Mouse (Mus musculus) embryonic facial prominence, embryonic 15.5 days (tissue): ENCODE measurements around the gene Hivep2. TPM values are rescaled to one million over a fixed set of nuclear protein-coding genes. Genes with fewer than 3 reads are reported as not detected.

Experiments used
- ATAC-seq: fragments of 200-750 bp; cut with Nextera tagmentation; 2 replicates; pipeline ENCODE4 v1.8.0; 2017; ENCODE audit warnings: low read depth, moderate TSS enrichment; ENCODE audit not compliant: insufficient number of reproducible peaks, low FRiP score, low TSS enrichment
- H3K27ac ChIP-seq: fragments of 300-500 bp; sonication (generic); replicated peaks from 2 replicates; pipeline ENCODE4 v1.5.1; 2015; ENCODE audit warnings: mild to moderate bottlenecking, inconsistent platforms
- H3K27me3 ChIP-seq: fragments of 300-500 bp; sonication (generic); 2 replicates; pipeline ENCODE4 v1.6.1; 2015; ENCODE audit warnings: inconsistent platforms
- H3K36me3 ChIP-seq: fragments of 300-500 bp; sonication (generic); 2 replicates; pipeline ENCODE4 v1.6.1; 2015; ENCODE audit warnings: mild to moderate bottlenecking, inconsistent platforms
- H3K4me1 ChIP-seq: fragments of 300-500 bp; sonication (generic); 2 replicates; pipeline ENCODE4 v1.6.1; 2015; ENCODE audit warnings: inconsistent platforms
- H3K4me2 ChIP-seq: fragments of 300-500 bp; sonication (generic); replicated peaks from 2 replicates; pipeline ENCODE4 v1.6.1; 2015; ENCODE audit warnings: mild to moderate bottlenecking, inconsistent platforms
- H3K4me3 ChIP-seq: fragments of 300-500 bp; sonication (generic); replicated peaks from 2 replicates; pipeline ENCODE4 v1.5.1; 2015; ENCODE audit warnings: mild to moderate bottlenecking, inconsistent platforms
- H3K9ac ChIP-seq: fragments of 300-500 bp; sonication (generic); 2 replicates; pipeline ENCODE4 v1.6.1; 2015; ENCODE audit warnings: inconsistent platforms
- H3K9me3 ChIP-seq: fragments of 300-500 bp; sonication (generic); replicated peaks from 2 replicates; pipeline ENCODE4 v1.6.1; 2016; ENCODE audit warnings: inconsistent platforms
- WGBS: fragments of 180-500 bp; shearing (Covaris S2); methylation state at CpG from one replicate; pipeline ENCODE4 v1.1.7; 2015; 5-methylcytosine and 5-hydroxymethylcytosine counted together
- polyA plus RNA-seq: library from polyadenylated mRNA; unstranded; fragments of >200 nt; fragmentation: Nextera tagmentation; extraction: Ambion mirVana; gene quantifications from 2 replicates; pipeline ENCODE4 v1.2.1, GENCODE M21; 2015

Gene Hivep2
- polyA plus RNA-seq, result 10.0 and 11.7 TPM in 2 replicates

DNA sequence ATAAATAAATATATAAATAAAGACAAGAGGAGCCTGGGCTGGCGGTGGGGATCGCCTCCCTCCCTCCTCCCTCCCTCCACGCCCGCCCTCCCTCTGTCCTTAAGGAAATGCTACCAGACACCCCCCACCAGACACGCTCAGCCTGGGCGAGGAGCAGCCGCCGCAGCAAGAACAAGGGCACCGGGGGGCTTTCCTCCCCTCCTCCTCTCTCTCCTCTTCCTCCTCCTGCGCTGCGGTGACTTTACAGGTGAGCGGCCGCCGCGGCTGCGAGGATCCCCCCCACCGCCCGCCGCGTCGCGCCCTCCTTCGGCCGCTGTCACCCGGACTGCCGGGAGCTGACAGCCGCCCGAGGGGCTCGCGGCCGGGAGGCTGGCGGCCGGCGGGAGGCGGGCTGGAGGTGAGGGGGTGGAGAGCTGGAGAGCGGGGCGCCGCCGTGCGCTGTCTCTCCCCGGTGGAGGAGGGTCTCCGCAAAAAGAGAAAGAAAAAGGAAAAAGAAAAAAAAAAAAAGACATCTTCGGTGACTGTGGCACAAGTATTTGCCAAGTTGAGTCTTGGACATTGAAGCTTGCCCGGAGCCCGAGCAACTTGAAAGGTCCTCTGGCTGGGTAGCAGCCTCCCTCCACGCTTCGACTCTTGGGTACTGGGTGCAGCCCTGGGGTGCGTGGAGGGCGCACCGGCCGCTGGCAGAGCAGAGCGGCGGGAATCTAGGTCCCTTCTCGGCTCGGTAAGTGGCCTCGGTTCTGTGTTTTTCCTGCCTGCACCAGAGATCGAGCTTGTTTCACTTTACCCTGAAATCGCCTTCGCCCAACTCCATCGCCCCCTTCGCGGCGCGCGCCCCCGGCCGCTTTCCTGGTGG lies at the start of gene Hivep2:
Hivep2 (plus strand) TSS at position 102 of the 856 bp plus-strand sequence.
- WGBS, result under 1% methylated on average over 62 of the region's 67 CpGs
- Histone ChIP-seq H3K27ac (peak within 1 kb of the TSS; percentile 99), H3K36me3 (no peaks in the 10 kb centered on the region), H3K4me3 (peak within 1 kb of the TSS; percentile 90), H3K9me3 (no peaks in the 10 kb centered on the region), H3K9ac (peak within 1 kb of the TSS; percentile 92), H3K4me1 (0 out of 2 replicates have a peak, but pooled peaks cover 6% of the 10 kb centered on the region), H3K27me3 (no peaks in the 10 kb centered on the region), H3K4me2 (peak within 1 kb of the TSS; percentile 97)
- peak; percentile 64 for ATAC-seq

DNA sequence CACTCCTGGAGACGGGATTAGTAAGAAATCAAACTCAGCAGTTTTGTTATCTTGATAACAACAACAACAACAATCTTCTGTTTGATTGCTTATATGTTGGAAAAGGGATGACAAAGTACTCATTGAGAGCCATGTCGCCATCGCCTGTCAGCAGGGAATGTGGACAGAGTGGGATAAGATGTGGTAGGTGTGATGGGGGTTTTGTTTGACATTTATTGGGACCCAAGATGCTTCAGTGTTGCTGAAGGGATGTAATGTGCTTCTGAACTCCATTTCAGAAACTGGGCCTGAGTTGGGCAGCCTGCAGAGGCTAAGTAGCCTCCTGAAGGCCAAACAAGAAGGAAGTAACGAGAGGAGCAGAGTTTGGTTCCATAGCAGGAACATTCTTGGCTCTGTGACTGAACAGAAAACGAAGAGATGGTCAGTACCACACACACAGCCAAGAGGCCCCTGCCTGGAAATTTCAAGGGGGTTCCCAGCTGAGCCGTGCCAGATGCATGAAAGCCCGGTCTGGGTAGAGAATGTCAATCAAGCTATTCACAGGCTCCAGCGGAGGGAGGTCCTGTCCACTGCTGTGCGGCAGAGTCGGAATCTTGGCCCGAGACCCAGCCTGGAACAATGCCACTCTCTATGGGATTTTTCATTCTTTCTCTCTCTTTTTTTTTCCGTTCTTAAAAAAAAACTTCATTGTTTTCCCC lies 49.1 kb upstream of the Hivep2 start:
- ATAC-seq, result peak; percentile 75
- WGBS, result 32% methylated on average over 12 of the region's 12 CpGs

DNA sequence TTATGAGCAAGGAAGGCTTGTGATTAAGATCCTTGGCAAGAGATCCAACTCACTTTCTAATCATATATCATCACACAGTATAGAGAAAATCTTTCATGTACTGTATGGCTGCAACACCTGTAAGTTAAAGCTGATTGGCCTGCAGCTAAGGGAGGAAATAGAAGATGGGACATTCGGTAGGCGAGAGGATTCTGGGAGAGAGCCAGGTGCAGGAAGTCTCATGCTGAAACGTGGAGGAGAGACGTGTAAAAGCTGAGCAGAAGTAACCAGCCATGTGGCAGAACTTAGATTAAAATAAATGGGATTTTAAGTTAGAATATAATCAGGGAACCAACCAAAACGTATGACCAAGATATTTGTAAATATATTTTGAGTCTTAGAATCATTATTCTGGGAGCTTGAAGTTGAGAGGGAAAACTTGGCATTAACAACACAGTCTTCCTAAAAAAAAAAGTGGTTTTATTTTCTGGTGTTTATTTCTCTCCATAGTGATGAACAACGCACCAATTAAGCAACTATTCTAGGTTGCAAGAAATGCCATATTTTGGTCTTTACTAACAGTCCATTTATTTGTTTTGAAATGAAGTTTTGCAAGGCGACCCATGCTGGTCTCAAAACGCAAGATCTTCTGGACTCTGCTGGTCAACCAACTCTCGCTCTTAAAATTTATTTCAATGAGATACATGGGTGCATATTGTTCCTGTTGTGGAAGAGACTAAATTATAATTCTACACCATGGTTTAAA lies 44.1 kb upstream of the Hivep2 start:
- peaks cover 2% of the 10 kb centered on the region for H3K4me1 ChIP-seq

More for the DNA sequence above, 49.1 kb upstream of the Hivep2 start:
- H3K9me3 ChIP-seq, result no peaks in the 10 kb centered on the region
- H3K4me1 ChIP-seq, result peaks cover 7% of the 10 kb centered on the region
- no peak overlapping the region for H3K9ac ChIP-seq
- no peaks in the 10 kb centered on the region for H3K36me3 ChIP-seq
- peak overlapping the region; percentile 15; the same call in 1 of the 2 replicates for H3K4me2 ChIP-seq
- peak overlapping the region; percentile 36; the same call in 1 of the 2 replicates for H3K27ac ChIP-seq
- H3K4me3 ChIP-seq, result no peak overlapping the region
- H3K27me3 ChIP-seq, result no peaks in the 10 kb centered on the region

DNA sequence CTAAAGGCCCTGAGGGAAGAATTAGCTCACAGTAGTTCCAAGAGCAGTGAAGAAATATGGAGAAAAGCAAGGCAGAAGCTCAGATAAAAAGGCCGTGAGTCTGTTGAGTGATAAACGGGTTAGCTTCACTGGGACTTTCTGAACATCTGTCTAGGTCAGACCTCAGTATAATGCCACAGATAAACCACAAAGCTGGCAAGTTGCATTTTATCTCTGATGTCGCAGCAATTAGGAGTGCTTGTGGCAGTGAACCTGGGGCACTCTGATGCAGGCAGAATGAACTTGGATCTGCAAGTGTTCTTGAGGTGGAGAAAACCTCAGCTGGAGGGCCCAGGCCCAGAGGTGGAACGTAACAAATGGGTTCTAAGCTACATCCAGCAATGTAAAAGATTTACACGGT lies 36.6 kb upstream of the Hivep2 start:
- no peaks in the 10 kb centered on the region for H3K4me1 ChIP-seq
- H3K4me2 ChIP-seq, result no peak overlapping the region
- no peak overlapping the region for H3K9ac ChIP-seq
- no peaks in the 10 kb centered on the region for H3K36me3 ChIP-seq
- no peak for ATAC-seq
- no peak overlapping the region for H3K27ac ChIP-seq
- H3K27me3 ChIP-seq, result no peaks in the 10 kb centered on the region
- H3K4me3 ChIP-seq, result no peak overlapping the region
- H3K9me3 ChIP-seq, result no peaks in the 10 kb centered on the region
- 78% methylated on average over 5 of the region's 5 CpGs for WGBS

More for the DNA sequence above, 44.1 kb upstream of the Hivep2 start:
- no peak for ATAC-seq
- no peak overlapping the region for H3K4me2 ChIP-seq
- WGBS, result 73% methylated on average over 9 of the region's 9 CpGs
- H3K9ac ChIP-seq, result no peak overlapping the region
- no peak overlapping the region for H3K27ac ChIP-seq
- H3K27me3 ChIP-seq, result no peaks in the 10 kb centered on the region
- no peaks in the 10 kb centered on the region for H3K9me3 ChIP-seq
- no peaks in the 10 kb centered on the region for H3K36me3 ChIP-seq
- H3K4me3 ChIP-seq, result no peak overlapping the region

DNA sequence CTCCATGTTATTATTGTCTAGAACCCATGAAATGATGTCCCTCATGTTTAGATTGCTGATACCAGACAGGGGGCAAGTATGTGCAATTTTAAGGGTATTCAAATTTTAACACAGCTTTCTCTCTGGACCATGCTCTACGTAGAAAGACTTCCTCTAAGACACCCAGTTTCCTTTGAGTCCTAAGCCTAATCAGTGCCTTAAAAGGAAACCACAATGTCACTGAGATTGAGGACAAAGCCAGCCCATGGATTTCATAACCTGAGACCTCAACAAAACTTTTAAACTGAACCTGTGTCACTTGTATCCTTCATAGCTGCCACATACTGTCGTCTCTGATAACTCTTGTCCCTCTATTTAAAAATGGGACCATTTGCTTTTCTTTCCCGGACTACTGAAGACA lies 33.7 kb upstream of the Hivep2 start:
- WGBS, result 79% methylated on average over 3 of the region's 3 CpGs

GRCm38 (mm10) chr10:13933320-13933719 lies 32.6 kb upstream of the Hivep2 start:
- no peak for ATAC-seq
- 84% methylated on average over 7 of the region's 7 CpGs for WGBS

More for the DNA sequence above, 33.7 kb upstream of the Hivep2 start:
- no peak overlapping the region for H3K4me3 ChIP-seq
- H3K9ac ChIP-seq, result no peak overlapping the region
- no peaks in the 10 kb centered on the region for H3K27me3 ChIP-seq
- no peaks in the 10 kb centered on the region for H3K9me3 ChIP-seq
- H3K27ac ChIP-seq, result no peak overlapping the region
- no peak overlapping the region for H3K4me2 ChIP-seq
- H3K4me1 ChIP-seq, result no peaks in the 10 kb centered on the region
- H3K36me3 ChIP-seq, result no peaks in the 10 kb centered on the region
- ATAC-seq, result no peak

DNA sequence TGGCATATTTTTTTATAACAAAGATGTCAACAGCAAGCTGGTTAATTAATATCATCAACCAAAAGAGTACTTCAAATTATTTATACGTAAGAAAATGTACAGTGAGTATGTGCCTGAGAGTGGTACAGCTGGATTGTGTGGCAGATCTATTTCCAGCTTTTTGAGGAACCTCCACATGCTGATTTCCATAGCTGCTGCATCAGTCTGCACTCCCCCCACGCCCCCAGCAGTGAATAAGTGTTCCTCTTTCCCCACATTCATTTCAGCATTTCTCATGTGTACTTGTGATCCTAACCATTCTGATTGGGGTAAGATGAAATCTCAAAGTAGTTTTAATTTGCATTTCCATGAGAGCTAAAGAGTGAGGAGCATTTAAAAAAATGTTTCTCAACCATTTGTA lies 30.2 kb upstream of the Hivep2 start:
- no peaks in the 10 kb centered on the region for H3K9me3 ChIP-seq
- H3K4me3 ChIP-seq, result no peak overlapping the region
- WGBS, result 72% methylated on average over 2 of the region's 2 CpGs
- no peaks in the 10 kb centered on the region for H3K27me3 ChIP-seq
- H3K4me1 ChIP-seq, result no peaks in the 10 kb centered on the region
- H3K9ac ChIP-seq, result no peak overlapping the region
- H3K4me2 ChIP-seq, result no peak overlapping the region
- H3K27ac ChIP-seq, result no peak overlapping the region
- no peaks in the 10 kb centered on the region for H3K36me3 ChIP-seq
- ATAC-seq, result no peak

More at GRCm38 (mm10) chr10:13933320-13933719, 32.6 kb upstream of the Hivep2 start:
- Histone ChIP-seq H3K9me3 (no peaks in the 10 kb centered on the region), H3K4me1 (no peaks in the 10 kb centered on the region), H3K36me3 (no peaks in the 10 kb centered on the region), H3K4me3 (no peak overlapping the region), H3K27ac (no peak overlapping the region), H3K27me3 (no peaks in the 10 kb centered on the region), H3K4me2 (no peak overlapping the region), H3K9ac (no peak overlapping the region)

DNA sequence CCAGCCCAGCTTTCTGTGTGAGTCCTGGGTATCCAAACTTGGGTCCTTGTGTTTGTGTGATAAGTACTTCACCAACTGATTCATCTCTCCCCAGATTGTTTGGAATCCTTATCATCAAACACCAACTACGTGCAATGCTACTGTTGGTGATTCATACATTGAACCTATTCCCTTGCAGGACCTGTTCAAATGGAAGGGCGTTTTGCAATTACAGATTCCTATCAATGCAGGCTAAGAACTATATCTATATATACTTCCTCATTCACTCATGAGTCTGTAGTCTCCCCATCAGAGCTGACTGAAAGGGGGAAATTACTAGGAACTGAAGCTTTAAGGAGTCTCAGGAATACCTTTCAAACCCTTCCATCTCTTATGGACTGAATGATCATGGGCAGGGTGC lies 24.5 kb upstream of the Hivep2 start:
- WGBS, result 87% methylated on average over 2 of the region's 2 CpGs
- ATAC-seq, result no peak
- Histone ChIP-seq H3K4me2 (no peak overlapping the region), H3K9me3 (no peaks in the 10 kb centered on the region), H3K9ac (no peak overlapping the region), H3K27ac (no peak overlapping the region), H3K4me3 (no peak overlapping the region), H3K4me1 (no peaks in the 10 kb centered on the region), H3K27me3 (no peaks in the 10 kb centered on the region), H3K36me3 (no peaks in the 10 kb centered on the region)

DNA sequence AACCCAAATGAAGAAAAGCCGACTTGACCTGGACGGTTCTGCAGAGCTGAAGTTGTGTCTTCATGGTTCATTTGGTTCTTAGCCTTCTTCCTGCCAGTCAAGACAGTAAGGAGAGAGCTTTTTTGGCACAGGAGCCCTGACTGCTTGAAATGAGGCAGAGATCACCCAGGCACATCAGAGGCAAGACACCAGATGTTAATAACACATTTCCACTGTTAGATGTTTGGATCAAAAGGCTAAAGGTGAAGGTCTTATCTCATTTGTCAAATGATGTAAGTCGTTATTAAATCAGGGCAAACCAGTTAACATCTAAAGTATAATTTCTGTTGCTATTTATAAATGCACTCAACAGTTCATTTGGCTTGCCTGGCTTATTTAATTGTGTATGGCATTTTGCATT lies 22.2 kb upstream of the Hivep2 start:
- no peak overlapping the region for H3K4me3 ChIP-seq
- H3K9me3 ChIP-seq, result no peaks in the 10 kb centered on the region
- no peak overlapping the region for H3K27ac ChIP-seq
- H3K27me3 ChIP-seq, result no peaks in the 10 kb centered on the region
- no peaks in the 10 kb centered on the region for H3K36me3 ChIP-seq
- H3K9ac ChIP-seq, result no peak overlapping the region
- WGBS, result 55% methylated on average over 3 of the region's 3 CpGs
- no peak for ATAC-seq
- no peak overlapping the region for H3K4me2 ChIP-seq
- no peaks in the 10 kb centered on the region for H3K4me1 ChIP-seq

DNA sequence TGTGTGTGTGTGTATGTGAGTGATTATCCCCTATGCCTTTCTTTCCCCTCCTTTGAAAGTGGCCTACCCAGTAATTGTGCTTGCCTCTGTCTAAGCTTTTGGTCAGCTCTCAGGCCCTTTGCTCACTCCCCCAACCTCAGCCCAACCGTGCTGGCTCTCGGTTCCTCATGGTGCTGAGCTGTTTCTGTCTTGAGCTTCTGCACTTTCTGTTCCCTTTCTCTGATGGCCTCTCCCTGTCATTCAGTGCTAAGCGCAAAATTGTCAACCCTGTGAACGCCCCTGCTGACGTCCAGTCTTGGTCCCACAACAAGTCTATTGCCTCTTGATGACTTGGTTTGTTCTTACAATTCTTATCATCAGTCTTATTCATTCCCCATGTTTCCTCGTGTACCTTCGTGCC lies 19.4 kb upstream of the Hivep2 start:
- 75% methylated on average over 7 of the region's 7 CpGs for WGBS
- Histone ChIP-seq H3K27me3 (no peaks in the 10 kb centered on the region), H3K9ac (no peak overlapping the region), H3K4me1 (no peaks in the 10 kb centered on the region), H3K36me3 (no peaks in the 10 kb centered on the region), H3K9me3 (no peaks in the 10 kb centered on the region), H3K4me3 (no peak overlapping the region), H3K4me2 (no peak overlapping the region), H3K27ac (no peak overlapping the region)
- ATAC-seq, result no peak

- ATAC-seq, result no peak
- WGBS, result 72% methylated on average over 2 of the region's 2 CpGs
Measured at GRCm38 (mm10) chr10:13962965-13963364, 2.9 kb upstream of the Hivep2 start.

More at GRCm38 (mm10) chr10:13962965-13963364, 2.9 kb upstream of the Hivep2 start:
- Histone ChIP-seq H3K36me3 (no peaks in the 10 kb centered on the region), H3K4me2 (no peak overlapping the region), H3K4me1 (no peaks in the 10 kb centered on the region), H3K4me3 (no peak overlapping the region), H3K9ac (no peak overlapping the region), H3K27me3 (no peaks in the 10 kb centered on the region), H3K27ac (no peak overlapping the region), H3K9me3 (no peaks in the 10 kb centered on the region)
